Mouse (Mus musculus) heart, adult 11 months (tissue): ENCODE measurements around the gene Olfr347.

Experiments used
- DNase-seq: peaks from one replicate; pipeline ENCODE4 v3.0.0; 2022

Gene Olfr347

GRCm38 (mm10) chr2:36731602-36732001 is at the start of gene Olfr347:
TSS of gene Olfr347 (plus strand) at chr2:36731902.
- DNase-seq: no peak

GRCm38 (mm10) chr2:36685488-36685887 is 46.2 kb upstream of the Olfr347 start, which contains the start of gene Olfr346:
TSS of gene Olfr346 (plus strand) at chr2:36685788.
- no peak for DNase-seq

GRCm38 (mm10) chr2:36736226-36736625 is 4.5 kb downstream of the Olfr347 start:
- DNase-seq: no peak

GRCm38 (mm10) chr2:36783976-36784375 is 52.3 kb downstream of the Olfr347 start, which contains the start of gene Olfr348:
TSS of gene Olfr348 (plus strand) at chr2:36784276.
- no peak for DNase-seq
